Mouse (Mus musculus): ENCODE measurements at regions not wholly inside any gene's neighbourhood (a gene's known extent, or its start where the extent isn't known, plus 50 kb on each side); places are given as distances from the start of the nearest gene placed in this dataset.

GRCm38 (mm10) chr2:40522536-40522935 lies 1296.3 kb upstream of the Ppp6c start:
- Histone ChIP-seq H3K27me3 (ENCODE audit: control insufficient read depth, insufficient read depth, low read length) (no peaks in the 10 kb centered on the region), H3K4me2 (ENCODE audit: low read depth, low read length) (no peak overlapping the region), H3K4me3 (ENCODE audit: low read depth, low read length) (no peak overlapping the region), H3K36me3 (ENCODE audit: control insufficient read depth, insufficient read depth, low read length) (no peaks in the 10 kb centered on the region), H3K4me1 (ENCODE audit: control insufficient read depth, insufficient read depth, low read length) (no peaks in the 10 kb centered on the region), H3K27ac (ENCODE audit: low read depth, low read length) (no peak overlapping the region), H3K9me3 (ENCODE audit: control insufficient read depth, low read length) (no peaks in the 10 kb centered on the region), H3K9ac (replicated peaks; ENCODE audit: low read depth, low read length) (no peak overlapping the region)
- ATAC-seq (ENCODE audit: low read depth) = no peak
- WGBS = 93% methylated on average over 9 of the region's 9 CpGs

- no peak overlapping the region for H3K27ac ChIP-seq (ENCODE audit: low read depth, low read length)
- H3K27me3 ChIP-seq (ENCODE audit: control insufficient read depth, insufficient read depth, low read length) = no peaks in the 10 kb centered on the region
- H3K4me1 ChIP-seq (ENCODE audit: control insufficient read depth, insufficient read depth, low read length) = no peaks in the 10 kb centered on the region
- 43% methylated on average over 3 of the region's 3 CpGs for WGBS
- H3K9ac ChIP-seq (replicated peaks; ENCODE audit: low read depth, low read length) = no peak overlapping the region
- H3K4me3 ChIP-seq (ENCODE audit: low read depth, low read length) = no peak overlapping the region
- no peaks in the 10 kb centered on the region for H3K9me3 ChIP-seq (ENCODE audit: control insufficient read depth, low read length)
- peak; percentile 74; the same call in 1 of the 2 replicates for ATAC-seq (ENCODE audit: low read depth)
- no peak overlapping the region for H3K4me2 ChIP-seq (ENCODE audit: low read depth, low read length)
- H3K36me3 ChIP-seq (ENCODE audit: control insufficient read depth, insufficient read depth, low read length) = no peaks in the 10 kb centered on the region
Measured at GRCm38 (mm10) chr2:40510594-40511304, 1284.5 kb upstream of the Ppp6c start.

- Histone ChIP-seq H3K27me3 (ENCODE audit: control insufficient read depth, insufficient read depth, low read length) (no peaks in the 10 kb centered on the region), H3K4me2 (ENCODE audit: low read depth, low read length) (no peak overlapping the region), H3K27ac (ENCODE audit: low read depth, low read length) (no peak overlapping the region), H3K4me1 (ENCODE audit: control insufficient read depth, insufficient read depth, low read length) (no peaks in the 10 kb centered on the region), H3K4me3 (ENCODE audit: low read depth, low read length) (no peak overlapping the region), H3K9ac (replicated peaks; ENCODE audit: low read depth, low read length) (no peak overlapping the region), H3K9me3 (ENCODE audit: control insufficient read depth, low read length) (no peaks in the 10 kb centered on the region), H3K36me3 (ENCODE audit: control insufficient read depth, insufficient read depth, low read length) (no peaks in the 10 kb centered on the region)
- 67% methylated on average over 2 of the region's 2 CpGs for WGBS
- ATAC-seq (ENCODE audit: low read depth) = no peak
Measured at GRCm38 (mm10) chr2:40478747-40479662, 1252.8 kb upstream of the Ppp6c start.

GRCm38 (mm10) chr2:40477414-40477813 lies 1251.2 kb upstream of the Ppp6c start:
- Histone ChIP-seq H3K27ac (ENCODE audit: low read depth, low read length) (no peak overlapping the region), H3K36me3 (ENCODE audit: control insufficient read depth, insufficient read depth, low read length) (no peaks in the 10 kb centered on the region), H3K9me3 (ENCODE audit: control insufficient read depth, low read length) (no peaks in the 10 kb centered on the region), H3K4me1 (ENCODE audit: control insufficient read depth, insufficient read depth, low read length) (no peaks in the 10 kb centered on the region), H3K4me3 (ENCODE audit: low read depth, low read length) (no peak overlapping the region), H3K27me3 (ENCODE audit: control insufficient read depth, insufficient read depth, low read length) (no peaks in the 10 kb centered on the region), H3K9ac (replicated peaks; ENCODE audit: low read depth, low read length) (no peak overlapping the region), H3K4me2 (ENCODE audit: low read depth, low read length) (no peak overlapping the region)
- no peak for ATAC-seq (ENCODE audit: low read depth)

GRCm38 (mm10) chr2:40456374-40456773 lies 1230.1 kb upstream of the Ppp6c start:
- no peaks in the 10 kb centered on the region for H3K9me3 ChIP-seq (ENCODE audit: control insufficient read depth, low read length)
- H3K27ac ChIP-seq (ENCODE audit: low read depth, low read length) = no peak overlapping the region
- peak; percentile 54; the same call in 1 of the 2 replicates for ATAC-seq (ENCODE audit: low read depth)
- no peaks in the 10 kb centered on the region for H3K36me3 ChIP-seq (ENCODE audit: control insufficient read depth, insufficient read depth, low read length)
- H3K4me1 ChIP-seq (ENCODE audit: control insufficient read depth, insufficient read depth, low read length) = no peaks in the 10 kb centered on the region
- no peaks in the 10 kb centered on the region for H3K27me3 ChIP-seq (ENCODE audit: control insufficient read depth, insufficient read depth, low read length)
- H3K4me2 ChIP-seq (ENCODE audit: low read depth, low read length) = no peak overlapping the region
- H3K4me3 ChIP-seq (ENCODE audit: low read depth, low read length) = no peak overlapping the region
- no peak overlapping the region for H3K9ac ChIP-seq (replicated peaks; ENCODE audit: low read depth, low read length)

GRCm38 (mm10) chr2:40432821-40433490 lies 1206.7 kb upstream of the Ppp6c start:
- Histone ChIP-seq H3K9ac (replicated peaks; ENCODE audit: low read depth, low read length) (no peak overlapping the region), H3K36me3 (ENCODE audit: control insufficient read depth, insufficient read depth, low read length) (no peaks in the 10 kb centered on the region), H3K4me3 (ENCODE audit: low read depth, low read length) (no peak overlapping the region), H3K4me2 (ENCODE audit: low read depth, low read length) (no peak overlapping the region), H3K4me1 (ENCODE audit: control insufficient read depth, insufficient read depth, low read length) (no peaks in the 10 kb centered on the region), H3K27me3 (ENCODE audit: control insufficient read depth, insufficient read depth, low read length) (no peaks in the 10 kb centered on the region), H3K9me3 (ENCODE audit: control insufficient read depth, low read length) (no peaks in the 10 kb centered on the region), H3K27ac (ENCODE audit: low read depth, low read length) (no peak overlapping the region)
- 83% methylated on average over 3 of the region's 3 CpGs for WGBS
- no peak for ATAC-seq (ENCODE audit: low read depth)

GRCm38 (mm10) chr2:40431335-40431734 lies 1205.1 kb upstream of the Ppp6c start:
- no peak for ATAC-seq (ENCODE audit: low read depth)
- WGBS = 33% methylated on average over 2 of the region's 2 CpGs
- Histone ChIP-seq H3K36me3 (ENCODE audit: control insufficient read depth, insufficient read depth, low read length) (no peaks in the 10 kb centered on the region), H3K4me1 (ENCODE audit: control insufficient read depth, insufficient read depth, low read length) (no peaks in the 10 kb centered on the region), H3K9me3 (ENCODE audit: control insufficient read depth, low read length) (no peaks in the 10 kb centered on the region), H3K27ac (ENCODE audit: low read depth, low read length) (no peak overlapping the region), H3K27me3 (ENCODE audit: control insufficient read depth, insufficient read depth, low read length) (no peaks in the 10 kb centered on the region), H3K4me3 (ENCODE audit: low read depth, low read length) (no peak overlapping the region), H3K4me2 (ENCODE audit: low read depth, low read length) (no peak overlapping the region), H3K9ac (replicated peaks; ENCODE audit: low read depth, low read length) (no peak overlapping the region)

- Histone ChIP-seq H3K4me1 (ENCODE audit: control insufficient read depth, insufficient read depth, low read length) (no peaks in the 10 kb centered on the region), H3K27ac (ENCODE audit: low read depth, low read length) (no peak overlapping the region), H3K9ac (replicated peaks; ENCODE audit: low read depth, low read length) (no peak overlapping the region), H3K27me3 (ENCODE audit: control insufficient read depth, insufficient read depth, low read length) (no peaks in the 10 kb centered on the region), H3K36me3 (ENCODE audit: control insufficient read depth, insufficient read depth, low read length) (no peaks in the 10 kb centered on the region), H3K9me3 (ENCODE audit: control insufficient read depth, low read length) (no peaks in the 10 kb centered on the region), H3K4me2 (ENCODE audit: low read depth, low read length) (no peak overlapping the region), H3K4me3 (ENCODE audit: low read depth, low read length) (no peak overlapping the region)
- no peak for ATAC-seq (ENCODE audit: low read depth)
- 89% methylated on average over 2 of the region's 2 CpGs for WGBS
Measured at GRCm38 (mm10) chr2:40402418-40402817, 1176.2 kb upstream of the Ppp6c start.
